Mouse (Mus musculus): Measurements from ENCODE around the gene Sorbs2.
A peak's percentile ranks its signal among the peaks of the same experiment; 100 is the strongest.

DNA sequence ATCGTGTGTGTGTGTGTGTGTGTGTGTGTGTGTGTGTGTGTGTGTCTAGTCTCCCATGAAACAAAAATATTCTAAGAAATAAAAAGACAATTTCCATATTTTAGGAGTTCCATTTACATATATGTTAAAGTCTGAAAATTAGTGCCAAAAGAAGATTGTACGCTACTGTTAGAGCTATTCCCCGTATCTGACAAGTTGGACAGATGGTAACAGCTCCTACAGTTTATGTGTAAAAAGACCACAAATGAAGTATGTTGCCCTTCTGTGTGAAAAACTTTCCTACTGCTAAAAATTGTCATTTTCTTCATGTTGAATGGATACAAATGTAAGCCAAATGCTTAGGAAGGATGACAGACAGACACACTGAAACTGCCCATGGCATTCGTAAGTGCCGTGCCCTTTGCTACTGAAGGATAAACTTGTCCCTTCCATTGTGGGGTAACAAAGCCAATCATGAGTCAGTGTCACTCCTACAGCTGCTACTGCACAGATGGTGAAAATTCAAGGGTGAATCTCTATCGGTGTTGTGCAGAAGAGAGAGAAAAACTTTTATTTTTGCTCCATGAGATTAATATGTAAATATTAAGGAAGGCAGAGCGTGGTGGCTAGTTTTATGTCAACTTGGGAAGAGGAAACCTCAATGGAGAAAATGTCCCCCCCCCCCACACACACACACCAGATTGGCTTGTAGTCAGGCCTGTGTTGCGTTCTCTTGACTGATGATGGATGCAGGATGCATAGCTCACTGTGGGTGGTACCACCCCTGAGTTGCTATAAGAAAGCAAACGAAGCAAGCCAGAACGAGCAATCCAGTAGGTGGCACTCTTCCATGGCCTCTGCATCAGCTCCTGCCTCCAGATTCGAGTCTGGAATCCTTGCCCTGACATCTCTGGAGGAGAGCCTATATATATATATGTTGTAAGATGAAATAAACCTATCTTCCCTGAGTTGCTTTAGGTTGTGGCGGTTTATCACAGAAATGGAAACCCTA lies 244.2 kb downstream of the Sorbs2 start:
- TF ChIP-seq CTCF (conservative IDR thresholded peaks at IDR 0.05; ENCODE audit: insufficient read depth, insufficient read length, low read depth, low read length), result peak; percentile 19; the same call in 1 of the 2 replicates
- TF ChIP-seq POLR2A (IDR thresholded peaks at IDR 0.05; ENCODE audit: low read depth, low read length), result no peak

Measured in kidney, adult 2 months (tissue).